Mouse (Mus musculus) embryonic facial prominence, embryonic 12.5 days (tissue): Measurements from ENCODE around the gene Rpia. TPM values are rescaled to one million over a fixed set of nuclear protein-coding genes. Genes with fewer than 3 reads are reported as not detected.
A peak's percentile ranks its signal among the peaks of the same experiment; 100 is the strongest.

Experiments
- ATAC-seq: fragments of 200-750 bp; cut with Nextera tagmentation; 2 replicates; pipeline ENCODE4 v1.8.0; 2017; ENCODE audit not compliant: insufficient number of reproducible peaks, insufficient read depth, low FRiP score, low TSS enrichment
- H3K27ac ChIP-seq: fragments of 300-500 bp; sonication (generic); 2 replicates; pipeline ENCODE4 v1.5.1; 2016; ENCODE audit warnings: mild to moderate bottlenecking
- H3K27me3 ChIP-seq: fragments of 300-500 bp; sonication (generic); 2 replicates; pipeline ENCODE4 v1.6.1; 2016; ENCODE audit warnings: mild to moderate bottlenecking, moderate library complexity
- H3K36me3 ChIP-seq: fragments of 300-500 bp; sonication (generic); 2 replicates; pipeline ENCODE4 v1.6.1; 2016; ENCODE audit warnings: mild to moderate bottlenecking
- H3K4me1 ChIP-seq: fragments of 300-500 bp; sonication (generic); 2 replicates; pipeline ENCODE4 v1.6.1; 2016
- H3K4me2 ChIP-seq: fragments of 300-500 bp; sonication (generic); replicated peaks from 2 replicates; pipeline ENCODE4 v1.6.1; 2016; ENCODE audit warnings: mild to moderate bottlenecking, moderate library complexity
- H3K4me3 ChIP-seq: fragments of 300-500 bp; sonication (generic); 2 replicates; pipeline ENCODE4 v1.5.1; 2016; ENCODE audit warnings: mild to moderate bottlenecking
- H3K9ac ChIP-seq: fragments of 300-500 bp; sonication (generic); 2 replicates; pipeline ENCODE4 v1.6.1; 2016; ENCODE audit warnings: mild to moderate bottlenecking, moderate library complexity
- H3K9me3 ChIP-seq: fragments of 300-500 bp; sonication (generic); 2 replicates; pipeline ENCODE4 v1.6.1; 2016; ENCODE audit warnings: mild to moderate bottlenecking, moderate library complexity
- WGBS: fragments of 180-500 bp; shearing (Covaris S2); methylation state at CpG from one replicate; pipeline ENCODE4 v1.1.7; 2016; 5-methylcytosine and 5-hydroxymethylcytosine counted together
- polyA plus RNA-seq: library from polyadenylated mRNA; unstranded; fragments of >200 nt; fragmentation: Nextera tagmentation; extraction: Ambion mirVana; gene quantifications from 2 replicates; pipeline ENCODE4 v1.2.1, GENCODE M21; 2016

Rpia gene
- polyA plus RNA-seq, 1 experiment from 2014 or later: 3.5 TPM

DNA sequence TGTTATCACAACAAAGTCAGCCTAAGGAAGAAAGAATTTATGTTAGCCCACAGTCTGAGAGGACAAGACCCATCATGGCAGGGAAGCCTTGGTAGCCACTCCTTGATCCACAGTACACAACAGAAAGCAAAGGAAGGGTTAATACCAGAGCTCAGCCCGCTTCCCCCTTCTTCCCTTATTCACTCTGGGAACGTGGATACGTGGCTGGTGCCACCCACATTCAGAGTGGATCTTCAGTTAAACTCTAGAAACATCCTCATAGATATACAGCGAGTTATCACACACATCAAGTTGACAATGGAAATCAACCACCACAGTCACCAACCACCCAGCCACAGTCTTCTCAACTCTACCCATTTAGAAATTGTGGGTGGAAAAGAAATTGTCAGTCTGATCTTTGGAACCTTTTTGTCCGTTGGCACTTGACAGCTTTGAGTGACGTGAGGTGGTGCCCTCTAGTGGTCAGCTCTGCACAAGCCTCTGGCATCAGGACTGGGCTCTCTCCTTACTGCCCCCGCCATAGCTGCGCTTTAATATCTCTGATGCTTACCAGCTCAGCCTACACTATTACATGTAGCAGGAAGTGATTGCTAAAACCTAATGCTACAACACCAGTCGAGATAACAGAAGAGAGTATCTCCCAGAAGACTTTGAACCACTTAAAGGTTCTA is 5.7 kb upstream of the Rpia start:
- WGBS: 22% methylated on average over 9 of the region's 9 CpGs
- H3K36me3 ChIP-seq: no peaks in the 10 kb centered on the region

DNA sequence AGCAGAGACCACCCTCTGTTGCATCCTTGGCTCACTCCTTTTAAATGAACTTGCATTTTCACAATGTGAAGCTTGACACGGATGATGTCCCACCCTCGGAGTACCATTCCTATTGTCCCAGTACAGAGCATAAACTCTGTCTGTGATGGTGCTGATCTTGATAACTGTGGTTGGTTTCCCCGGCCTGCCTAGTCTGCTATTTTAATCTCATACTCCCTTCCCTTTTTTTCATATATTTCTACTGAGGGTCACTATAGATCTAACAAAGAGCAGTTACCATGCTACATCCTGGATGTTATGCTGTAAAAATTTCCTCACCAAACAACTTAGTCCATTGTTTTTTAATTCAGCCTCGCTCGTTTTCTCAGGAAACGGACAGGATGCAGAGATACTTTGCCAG is 4.9 kb upstream of the Rpia start:
- H3K9ac ChIP-seq: no peak overlapping the region
- ATAC-seq: no peak
- no peaks in the 10 kb centered on the region for H3K36me3 ChIP-seq
- H3K9me3 ChIP-seq: no peaks in the 10 kb centered on the region
- no peaks in the 10 kb centered on the region for H3K27me3 ChIP-seq
- H3K4me3 ChIP-seq: no peak overlapping the region
- WGBS: 82% methylated on average over 6 of the region's 6 CpGs
- no peaks in the 10 kb centered on the region for H3K4me1 ChIP-seq
- H3K27ac ChIP-seq: no peak overlapping the region
- H3K4me2 ChIP-seq: no peak overlapping the region

More for the DNA sequence above, 5.7 kb upstream of the Rpia start:
- ATAC-seq: peak; percentile 31; the same call in 1 of the 2 replicates
- Histone ChIP-seq H3K27me3 (no peaks in the 10 kb centered on the region), H3K4me2 (no peak overlapping the region), H3K9ac (no peak overlapping the region), H3K27ac (no peak overlapping the region), H3K9me3 (no peaks in the 10 kb centered on the region), H3K4me1 (no peaks in the 10 kb centered on the region), H3K4me3 (no peak overlapping the region)

DNA sequence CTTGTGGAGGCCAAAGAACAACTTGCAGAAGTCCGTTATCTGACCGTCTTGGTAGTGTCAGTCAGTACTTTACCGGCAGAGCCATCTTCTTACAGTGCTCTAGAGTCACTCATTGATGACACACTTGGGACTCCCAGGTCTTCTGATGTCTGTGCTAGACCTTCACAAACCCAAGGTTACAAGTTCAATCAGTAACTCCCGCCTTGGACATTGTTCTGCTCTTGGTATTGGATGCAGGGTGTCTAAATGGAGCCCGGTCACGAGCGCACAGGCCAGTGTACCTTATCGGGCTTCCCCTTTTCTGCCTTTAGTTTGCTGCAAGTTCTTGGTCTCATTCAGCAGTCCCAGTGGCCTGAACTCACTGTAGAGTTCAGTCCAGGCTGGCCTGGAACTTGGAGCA is 612 bp upstream of the Rpia start:
- no peak overlapping the region for H3K27ac ChIP-seq
- ATAC-seq: peak; percentile 22; the same call in 1 of the 2 replicates
- peak overlapping the region; percentile 69 for H3K4me3 ChIP-seq

DNA sequence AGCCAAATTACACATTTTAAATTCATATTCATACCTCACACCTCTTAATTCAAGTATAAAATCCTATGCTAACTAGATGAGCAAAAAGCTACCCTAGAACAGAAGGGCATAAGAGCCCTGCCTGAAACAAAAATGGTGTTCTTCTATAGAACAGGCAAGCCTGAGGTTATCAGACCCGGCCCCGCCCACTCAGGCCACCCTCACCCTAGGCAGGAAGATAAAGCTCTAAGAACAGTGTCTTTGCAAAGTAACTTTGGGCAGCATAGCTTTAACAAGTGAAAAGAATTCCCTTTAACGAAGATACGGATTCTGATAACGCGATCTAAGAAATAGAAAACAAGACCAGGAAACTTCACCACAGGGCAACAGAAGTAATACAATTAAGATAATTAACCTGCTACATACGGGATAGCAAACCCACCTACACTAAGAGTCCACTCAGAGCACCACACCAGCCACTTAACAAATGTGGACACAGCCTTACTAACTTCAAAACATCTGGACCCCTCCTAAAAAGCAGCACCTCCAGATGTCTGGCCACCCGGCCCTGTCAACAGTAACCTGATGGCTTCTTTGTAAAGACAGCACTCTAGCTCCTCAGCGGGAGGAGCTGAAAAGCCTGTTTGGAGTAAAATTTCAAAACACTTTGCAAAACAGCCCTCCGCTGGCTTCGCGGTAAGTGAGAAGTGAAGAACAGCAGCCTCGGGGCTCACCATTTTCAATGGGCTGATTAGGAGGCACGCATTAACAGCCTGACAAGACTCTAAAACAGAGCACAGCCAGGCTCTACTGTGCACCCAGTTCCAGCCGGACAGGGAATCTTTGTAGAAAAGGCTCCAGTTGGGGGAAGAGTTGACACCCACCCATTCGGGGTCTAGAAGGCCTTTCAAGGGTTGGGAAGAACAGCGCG is 925 bp downstream of the Rpia start:
- Histone ChIP-seq H3K4me1 (peaks cover 21% of the 10 kb centered on the region), H3K27ac (peak overlapping the region; percentile 79), H3K9ac (peak overlapping the region; percentile 74), H3K36me3 (0 out of 2 replicates have a peak, but pooled peaks cover 8% of the 10 kb centered on the region), H3K9me3 (no peaks in the 10 kb centered on the region), H3K4me2 (peak overlapping the region; percentile 87), H3K27me3 (no peaks in the 10 kb centered on the region), H3K4me3 (peak overlapping the region; percentile 69)
- WGBS: 6% methylated on average over 18 of the region's 18 CpGs
- ATAC-seq: peak; percentile 20

More for the DNA sequence above, 612 bp upstream of the Rpia start:
- peaks cover 15% of the 10 kb centered on the region for H3K4me1 ChIP-seq
- H3K27me3 ChIP-seq: no peaks in the 10 kb centered on the region
- WGBS: 42% methylated on average over 8 of the region's 8 CpGs
- peak overlapping the region; percentile 47 for H3K9ac ChIP-seq
- H3K4me2 ChIP-seq: peak overlapping the region; percentile 61
- 0 out of 2 replicates have a peak, but pooled peaks cover 8% of the 10 kb centered on the region for H3K36me3 ChIP-seq
- no peaks in the 10 kb centered on the region for H3K9me3 ChIP-seq

DNA sequence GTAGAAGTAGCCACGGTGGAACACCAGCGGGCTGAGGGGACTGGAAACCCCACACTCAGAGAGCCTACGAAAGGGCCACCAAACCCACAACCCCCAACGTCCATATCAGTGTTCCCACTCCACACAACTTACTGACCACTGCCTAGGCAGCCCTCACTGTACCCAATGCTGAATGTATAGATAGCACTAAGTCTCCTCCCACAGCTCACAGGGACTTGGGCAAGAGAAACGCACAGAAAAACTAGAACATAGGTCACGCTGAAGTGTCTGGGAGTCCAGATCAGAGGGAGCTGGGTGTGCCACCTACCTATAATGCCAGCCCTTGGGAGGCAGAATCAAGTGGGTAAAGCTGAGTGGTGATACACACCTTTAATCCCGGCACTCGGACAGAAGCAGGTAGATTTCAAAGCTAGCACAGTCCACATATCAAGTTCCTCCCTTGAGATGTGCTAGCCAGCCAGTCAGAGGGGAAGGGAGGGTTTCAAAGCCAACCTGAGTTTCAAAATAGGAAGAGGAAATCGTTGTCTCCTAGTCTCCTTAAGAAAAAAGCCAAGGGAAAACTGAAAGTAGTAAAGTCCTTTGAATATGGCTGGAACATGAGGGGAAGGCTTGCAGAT is 1.9 kb downstream of the Rpia start:
- Histone ChIP-seq H3K27me3 (no peaks in the 10 kb centered on the region), H3K9ac (no peak overlapping the region), H3K36me3 (0 out of 2 replicates have a peak, but pooled peaks cover 8% of the 10 kb centered on the region), H3K27ac (no peak overlapping the region), H3K4me3 (no peak overlapping the region), H3K9me3 (no peaks in the 10 kb centered on the region), H3K4me1 (peaks cover 22% of the 10 kb centered on the region), H3K4me2 (peak overlapping the region; percentile 87)
- ATAC-seq: no peak
- WGBS: 71% methylated on average over 9 of the region's 9 CpGs

DNA sequence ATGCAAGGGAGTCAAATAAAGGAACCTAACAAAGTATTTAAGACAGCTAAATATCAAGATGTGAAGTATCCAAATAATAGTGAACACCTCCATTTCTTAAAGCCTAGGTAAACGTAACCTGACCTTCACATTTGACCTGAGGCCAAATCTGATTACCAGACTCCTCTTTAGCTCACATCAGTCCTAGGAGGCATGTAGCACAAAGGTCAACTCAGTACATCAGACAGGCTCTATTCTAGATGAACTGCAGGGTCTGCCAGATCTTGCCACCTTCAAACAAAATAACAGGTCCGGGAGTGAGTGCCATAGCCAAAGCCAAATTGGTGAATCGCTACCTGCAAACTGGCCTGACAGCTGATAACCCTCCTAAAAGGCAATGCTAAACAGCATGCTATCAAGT is 2.9 kb downstream of the Rpia start:
- peaks cover 22% of the 10 kb centered on the region for H3K4me1 ChIP-seq
- no peak overlapping the region for H3K9ac ChIP-seq
- WGBS: 83% methylated on average over 3 of the region's 3 CpGs
- H3K27me3 ChIP-seq: no peaks in the 10 kb centered on the region
- no peak overlapping the region for H3K27ac ChIP-seq
- no peak for ATAC-seq
- H3K36me3 ChIP-seq: 0 out of 2 replicates have a peak, but pooled peaks cover 8% of the 10 kb centered on the region
- no peaks in the 10 kb centered on the region for H3K9me3 ChIP-seq
- H3K4me3 ChIP-seq: no peak overlapping the region
- H3K4me2 ChIP-seq: no peak overlapping the region

DNA sequence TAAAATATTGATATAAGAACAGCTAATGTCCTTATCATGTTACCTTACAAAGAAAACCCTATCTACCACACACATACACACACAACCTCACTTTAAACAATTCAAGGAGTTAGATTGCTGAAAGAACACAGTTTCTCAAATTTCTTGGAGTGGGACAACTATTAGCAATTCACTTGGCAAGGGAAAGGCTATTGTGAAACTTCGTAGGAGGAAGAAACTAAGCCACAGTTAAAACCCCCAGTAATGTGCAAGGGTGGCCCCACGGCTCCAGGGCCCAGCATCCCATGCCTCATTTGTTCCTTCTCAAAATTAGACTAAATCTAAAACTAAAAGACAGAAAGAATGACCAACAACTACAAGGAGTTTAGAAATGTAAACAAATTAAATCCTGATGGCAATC is 4.5 kb downstream of the Rpia start:
- no peak overlapping the region for H3K4me2 ChIP-seq
- no peaks in the 10 kb centered on the region for H3K27me3 ChIP-seq
- no peak for ATAC-seq
- H3K9ac ChIP-seq: no peak overlapping the region
- no peaks in the 10 kb centered on the region for H3K9me3 ChIP-seq
- 62% methylated on average over 2 of the region's 2 CpGs for WGBS
- H3K4me3 ChIP-seq: no peak overlapping the region
- H3K4me1 ChIP-seq: peaks cover 22% of the 10 kb centered on the region
- peaks cover 13% of the 10 kb centered on the region; the same call in 1 of the 2 replicates for H3K36me3 ChIP-seq
- no peak overlapping the region for H3K27ac ChIP-seq

DNA sequence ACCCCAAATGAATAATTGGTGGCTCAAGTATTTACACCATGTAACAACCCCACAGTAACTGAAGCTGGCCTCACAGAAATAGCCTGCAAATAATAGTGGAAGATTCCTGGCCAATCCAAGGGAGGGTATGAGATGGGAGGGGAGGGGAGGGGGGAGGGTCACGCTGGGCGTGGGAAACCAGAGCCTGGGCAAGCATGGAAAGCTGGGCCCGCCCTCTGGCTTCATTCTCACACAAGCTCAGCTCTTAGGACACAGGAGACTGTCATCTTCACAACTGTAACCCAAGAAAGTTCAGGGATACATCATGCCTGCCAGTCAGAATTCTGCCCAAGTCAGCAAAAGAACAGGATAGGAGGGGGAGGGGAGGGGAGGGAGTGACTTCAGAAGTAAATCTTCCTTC is 6.2 kb downstream of the Rpia start:
- peaks cover 16% of the 10 kb centered on the region; the same call in 1 of the 2 replicates for H3K36me3 ChIP-seq
- H3K9me3 ChIP-seq: no peaks in the 10 kb centered on the region
- no peaks in the 10 kb centered on the region for H3K27me3 ChIP-seq
- H3K4me1 ChIP-seq: peaks cover 19% of the 10 kb centered on the region
- H3K4me3 ChIP-seq: no peak overlapping the region
- H3K9ac ChIP-seq: no peak overlapping the region
- H3K4me2 ChIP-seq: no peak overlapping the region
- WGBS: 31% methylated on average over 3 of the region's 3 CpGs
- ATAC-seq: no peak
- H3K27ac ChIP-seq: no peak overlapping the region

DNA sequence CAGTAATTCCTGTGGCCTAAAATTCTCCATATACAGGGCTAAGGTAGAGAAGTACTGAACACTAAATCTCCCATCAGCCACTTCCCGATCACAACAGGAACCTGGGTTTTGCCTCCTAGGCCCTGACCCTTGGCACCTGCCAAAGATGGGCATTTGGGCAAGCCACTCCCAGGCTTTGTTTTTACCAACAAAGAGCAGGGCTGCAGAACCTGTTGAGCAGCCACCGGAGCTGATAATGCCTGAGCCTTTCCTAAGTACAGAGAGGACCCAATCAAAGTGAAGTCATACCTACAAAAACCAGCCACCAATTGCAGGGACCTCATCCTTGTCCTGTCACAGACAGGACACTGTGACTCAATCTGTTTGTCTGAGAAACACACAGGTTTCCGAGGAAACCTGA is 7.2 kb downstream of the Rpia start:
- 75% methylated on average over 3 of the region's 3 CpGs for WGBS
- no peak for ATAC-seq
- Histone ChIP-seq H3K4me1 (peaks cover 8% of the 10 kb centered on the region), H3K27ac (no peak overlapping the region), H3K4me2 (no peak overlapping the region), H3K27me3 (no peaks in the 10 kb centered on the region), H3K9ac (no peak overlapping the region), H3K36me3 (peaks cover 16% of the 10 kb centered on the region; the same call in 1 of the 2 replicates), H3K9me3 (no peaks in the 10 kb centered on the region), H3K4me3 (no peak overlapping the region)

DNA sequence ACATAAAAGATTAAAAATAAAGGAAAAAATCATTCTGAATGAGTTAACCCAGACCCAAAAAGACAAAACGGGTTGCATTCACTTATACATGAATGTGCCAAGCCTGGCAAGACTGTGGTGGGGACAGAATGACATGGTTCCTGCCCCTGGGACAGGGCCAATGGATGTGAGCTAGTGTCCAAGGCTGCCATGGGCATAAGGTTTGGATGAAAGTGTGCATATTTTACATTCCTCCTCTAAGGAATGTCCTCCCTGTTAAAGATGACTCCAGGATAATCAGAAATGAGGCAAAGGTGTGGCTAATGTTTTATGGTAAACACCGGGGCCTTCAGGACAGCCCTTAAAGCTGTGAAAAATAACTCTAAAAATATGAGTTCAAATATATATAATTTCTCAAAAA is 10.7 kb downstream of the Rpia start:
- WGBS: 93% methylated on average over 2 of the region's 2 CpGs
- H3K9ac ChIP-seq: no peak overlapping the region
- H3K27me3 ChIP-seq: no peaks in the 10 kb centered on the region
- no peak overlapping the region for H3K4me3 ChIP-seq
- H3K4me2 ChIP-seq: no peak overlapping the region
- no peak overlapping the region for H3K27ac ChIP-seq
- H3K4me1 ChIP-seq: peaks cover 3% of the 10 kb centered on the region; the same call in 1 of the 2 replicates
- no peak for ATAC-seq
- H3K36me3 ChIP-seq: peaks cover 9% of the 10 kb centered on the region; the same call in 1 of the 2 replicates
- no peaks in the 10 kb centered on the region for H3K9me3 ChIP-seq

DNA sequence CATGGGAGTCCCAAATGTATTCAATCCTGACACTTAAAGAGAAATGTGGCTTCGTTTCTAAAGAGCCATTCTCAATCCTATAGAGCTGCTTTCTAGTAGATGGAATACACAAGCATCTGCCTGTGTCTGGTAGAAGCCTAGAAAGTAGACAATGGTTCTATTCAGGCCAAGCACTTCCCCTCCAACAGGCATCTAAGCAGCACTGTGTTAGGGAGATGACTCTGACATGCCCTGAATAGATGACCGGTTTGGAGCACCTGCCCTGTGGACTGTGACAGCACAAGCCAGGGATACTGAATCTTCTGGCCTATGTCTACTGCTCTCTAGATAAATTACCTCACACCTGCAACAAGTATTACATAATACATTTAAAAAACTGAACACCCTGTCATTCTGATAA is 17.7 kb downstream of the Rpia start:
- H3K36me3 ChIP-seq: peaks cover 41% of the 10 kb centered on the region
- H3K27ac ChIP-seq: no peak overlapping the region
- no peaks in the 10 kb centered on the region for H3K9me3 ChIP-seq
- no peaks in the 10 kb centered on the region for H3K4me1 ChIP-seq
- no peaks in the 10 kb centered on the region for H3K27me3 ChIP-seq
- H3K9ac ChIP-seq: no peak overlapping the region
- H3K4me2 ChIP-seq: no peak overlapping the region
- ATAC-seq: no peak
- WGBS: 43% methylated on average over 2 of the region's 2 CpGs
- H3K4me3 ChIP-seq: no peak overlapping the region
